Mouse (Mus musculus) thymus, postnatal 10 days (tissue): ENCODE data around the gene Sertad3.
"Not testable (repeated sequence)": the region's sequence is repeated elsewhere in the genome, so short reads cannot be mapped to it uniquely, and the experiment has no call there.

Source experiments
- DNase-seq, 2 experiments: peaks; one replicate each; pipeline ENCODE4 v3.0.0; 2021; ENCODE audit warnings: low spot score in 2 of 2

Sertad3 gene

GRCm38 (mm10) chr7:27493022-27493421 is 19.5 kb downstream of the Sertad3 start:
- DNase-seq: no peak

DNA sequence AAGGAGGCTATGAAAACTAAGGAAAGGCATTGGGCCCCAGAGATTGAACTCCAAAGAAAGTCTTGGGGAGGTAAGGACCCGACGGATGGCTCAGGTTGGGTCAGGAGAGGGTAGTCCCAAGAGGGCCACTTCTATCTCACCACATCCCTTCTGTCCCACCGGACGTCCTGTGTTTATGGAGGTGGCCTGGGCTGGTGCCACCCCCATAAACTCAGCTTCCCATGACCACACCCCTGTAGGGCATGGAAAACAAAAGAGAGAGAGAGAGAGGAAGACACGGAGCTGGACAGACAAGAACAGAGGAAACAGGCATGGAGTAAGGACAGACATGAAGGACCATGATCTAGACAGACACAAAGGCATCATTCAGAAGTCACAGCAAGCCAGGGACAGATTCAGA is 19.9 kb downstream of the Sertad3 start:
- DNase-seq: no peak

- DNase-seq: not testable (repeated sequence)
These were observed 21.2 kb downstream of the Sertad3 start for GRCm38 (mm10) chr7:27494659-27495367.

GRCm38 (mm10) chr7:27499036-27499435 is 25.5 kb downstream of the Sertad3 start, which contains the start of gene Prx:
Prx (plus strand) TSS chr7:27499324.
- no peak for DNase-seq

DNA sequence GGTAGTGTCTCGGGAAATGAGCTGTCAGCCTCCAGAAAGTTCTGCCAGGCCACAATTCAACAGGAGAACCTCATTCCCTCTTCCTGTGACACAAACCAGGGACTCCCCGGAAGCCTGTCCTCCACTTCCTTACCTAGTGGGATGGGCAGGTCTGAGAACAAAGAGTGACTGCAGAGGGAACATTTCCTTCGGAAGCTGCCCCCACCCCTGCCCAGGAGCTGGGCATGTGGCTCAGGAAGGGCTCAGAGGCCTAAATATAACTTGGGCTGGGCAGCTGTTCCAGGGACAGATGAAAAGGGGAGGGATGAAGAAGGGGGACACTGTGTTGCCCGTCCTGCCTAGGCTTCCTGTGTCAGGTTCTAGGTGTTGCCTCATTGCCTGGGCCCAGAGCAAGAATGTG is 28.1 kb downstream of the Sertad3 start:
- no peak for DNase-seq

GRCm38 (mm10) chr7:27506765-27507370 is 33.3 kb downstream of the Sertad3 start:
- DNase-seq: no peak

- peak; percentile 92 to 95 for DNase-seq
These were observed 34.4 kb downstream of the Sertad3 start for GRCm38 (mm10) chr7:27507711-27508647.

DNA sequence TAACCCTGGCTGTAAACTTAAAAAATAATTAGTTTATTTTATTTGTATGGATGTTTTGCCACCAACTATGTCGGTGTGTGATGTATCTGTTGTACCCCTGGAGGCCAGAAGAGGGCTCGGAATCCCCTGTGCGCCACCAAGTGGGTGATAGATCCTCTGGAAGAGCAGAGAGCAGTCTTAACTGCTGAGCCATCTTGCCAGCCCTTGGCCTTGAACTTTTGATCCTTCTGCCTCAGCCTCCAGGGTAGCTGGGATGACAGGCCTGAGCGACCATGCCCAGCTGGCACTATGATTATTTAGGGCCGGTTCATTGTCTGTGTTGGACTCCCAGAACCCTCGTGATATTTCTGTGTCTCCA is 35.1 kb downstream of the Sertad3 start:
- peak; percentile 57 to 69 for DNase-seq

GRCm38 (mm10) chr7:27510809-27511208 is 37.2 kb downstream of the Sertad3 start:
- DNase-seq: no peak

DNA sequence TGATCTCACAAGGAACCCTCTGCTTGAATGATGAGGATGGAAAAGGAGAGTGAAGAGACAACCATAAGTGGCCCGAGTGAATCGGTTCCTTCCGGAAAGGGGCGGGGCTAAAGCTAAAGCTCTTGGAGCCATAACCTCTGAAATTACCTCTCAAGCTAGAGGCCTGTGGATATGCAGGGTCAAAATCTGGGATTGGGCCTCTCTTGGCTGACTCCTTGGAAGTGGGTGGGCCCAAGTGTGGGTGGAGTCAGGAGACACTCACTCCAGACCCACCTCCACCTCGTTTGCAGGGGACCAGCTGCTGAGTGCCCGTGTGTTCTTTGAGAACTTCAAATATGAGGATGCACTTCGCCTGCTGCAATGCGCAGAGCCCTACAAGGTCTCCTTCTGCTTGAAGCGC is 41.4 kb downstream of the Sertad3 start:
- no peak for DNase-seq

DNA sequence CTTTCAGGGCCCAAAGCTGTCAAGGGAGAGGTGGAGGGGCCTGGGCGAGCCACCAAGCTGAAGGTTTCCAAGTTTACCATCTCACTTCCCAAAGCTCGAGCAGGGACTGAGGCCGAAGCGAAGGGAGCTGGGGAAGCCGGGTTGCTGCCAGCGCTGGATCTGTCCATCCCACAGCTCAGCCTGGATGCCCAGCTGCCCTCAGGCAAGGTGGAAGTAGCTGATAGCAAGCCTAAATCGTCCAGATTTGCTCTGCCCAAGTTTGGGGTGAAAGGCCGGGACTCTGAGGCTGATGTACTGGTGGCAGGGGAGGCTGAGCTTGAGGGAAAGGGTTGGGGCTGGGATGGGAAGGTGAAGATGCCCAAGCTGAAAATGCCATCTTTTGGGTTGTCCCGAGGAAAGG is 44.7 kb downstream of the Sertad3 start:
- DNase-seq: no peak

DNA sequence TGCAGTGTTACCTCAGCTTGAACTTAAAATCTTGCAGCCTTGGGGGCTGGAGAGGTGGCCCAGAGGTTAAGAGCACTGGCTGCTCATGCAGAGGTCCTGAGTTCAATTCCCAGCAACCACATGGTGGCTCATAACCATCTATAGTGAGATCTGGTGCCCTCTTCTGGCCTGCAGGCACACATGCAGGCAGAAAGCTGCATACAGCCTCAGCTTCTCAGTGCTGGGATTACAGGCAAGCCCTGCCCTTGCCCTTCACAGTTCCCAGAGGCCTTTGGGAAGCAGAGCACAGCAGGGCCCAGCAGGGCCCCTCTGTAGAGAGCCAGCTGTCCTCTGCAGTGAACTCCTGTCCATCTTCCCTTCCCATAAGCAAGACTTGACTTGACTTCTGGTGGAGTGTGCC is 46.5 kb downstream of the Sertad3 start:
- no peak for DNase-seq

GRCm38 (mm10) chr7:27520599-27520998 is 47.0 kb downstream of the Sertad3 start:
- no peak for DNase-seq

- no peak for DNase-seq
These were observed 49.4 kb downstream of the Sertad3 start, which contains the start of gene Hipk4 for GRCm38 (mm10) chr7:27522967-27523366. Hipk4 (plus strand) TSS chr7:27523267.

- DNase-seq: no peak
These were observed 50.2 kb downstream of the Sertad3 start for GRCm38 (mm10) chr7:27523805-27524204.

DNA sequence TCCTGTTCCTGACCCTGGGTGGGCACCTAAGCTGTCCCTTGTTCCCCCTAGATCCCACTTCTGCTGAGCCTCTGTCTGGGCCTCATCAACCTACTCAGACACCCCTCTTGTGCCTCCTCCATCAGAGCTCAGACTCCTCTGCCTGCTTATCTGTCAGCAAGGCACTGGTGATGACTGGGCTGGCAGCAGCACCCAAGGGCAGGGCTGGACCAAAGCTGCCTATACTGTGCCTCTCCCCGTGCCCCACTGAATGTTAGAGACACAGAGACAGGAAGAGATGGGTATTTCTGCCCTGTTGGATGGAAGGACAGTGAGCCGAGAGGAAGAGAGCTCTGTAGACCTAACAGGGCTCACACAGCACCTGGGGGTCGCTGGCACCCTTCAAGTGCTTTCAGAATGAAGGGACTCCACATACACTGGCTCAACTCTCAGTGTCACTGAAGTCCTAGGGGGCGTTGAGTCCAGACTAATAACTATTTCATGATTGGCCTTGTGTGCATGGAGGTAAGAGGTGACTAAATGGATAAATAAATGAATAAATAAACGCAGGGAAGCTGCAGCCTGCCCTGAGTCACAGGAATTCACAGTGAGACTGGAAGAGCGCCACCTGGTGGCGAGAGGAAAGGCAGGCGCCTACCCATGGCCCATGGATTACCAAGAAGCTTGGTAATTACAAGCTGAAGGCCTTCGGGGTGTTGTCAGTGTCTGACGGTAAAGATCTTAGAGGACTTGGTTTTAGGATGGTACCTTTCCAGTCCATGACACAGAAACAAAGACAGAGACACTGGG is 52.7 kb downstream of the Sertad3 start:
- DNase-seq: peak; percentile 31 to 76
